Mouse (Mus musculus) midbrain, embryonic 11.5 days (tissue): ENCODE measurements at regions not wholly inside any gene's neighbourhood (a gene's known extent, or its start where the extent isn't known, plus 50 kb on each side); places are given as distances from the start of the nearest gene placed in this dataset.
A peak's percentile ranks its signal among the peaks of the same experiment; 100 is the strongest.
"Not testable (repeated sequence)": the region's sequence is repeated elsewhere in the genome, so short reads cannot be mapped to it uniquely, and the experiment has no call there.

Experiments
- ATAC-seq: fragments of 200-750 bp; cut with Nextera tagmentation; 2 replicates; pipeline ENCODE4 v1.8.0; 2017; ENCODE audit warnings: moderate TSS enrichment, moderate library complexity; ENCODE audit not compliant: low FRiP score
- DNase-seq: peaks from one replicate; pipeline ENCODE4 v3.0.0; 2015; ENCODE audit warnings: low spot score; ENCODE audit errors: missing footprints
- H3K27ac ChIP-seq: fragments of 300-500 bp; sonication (generic); 2 replicates; pipeline ENCODE4 v1.5.1; 2014; ENCODE audit warnings: low read depth, low read length
- H3K27me3 ChIP-seq: fragments of 300-500 bp; sonication (generic); 2 replicates; pipeline ENCODE4 v1.6.1; 2014; ENCODE audit warnings: mild to moderate bottlenecking, low read length, moderate library complexity, mixed read lengths; ENCODE audit not compliant: control insufficient read depth, insufficient read depth
- H3K36me3 ChIP-seq: fragments of 300-500 bp; sonication (generic); 2 replicates; pipeline ENCODE4 v1.6.1; 2014; ENCODE audit warnings: mild to moderate bottlenecking, low read length, moderate library complexity, mixed read lengths; ENCODE audit not compliant: control insufficient read depth, insufficient read depth
- H3K4me1 ChIP-seq: fragments of 300-500 bp; sonication (generic); 2 replicates; pipeline ENCODE4 v1.6.1; 2014; ENCODE audit warnings: low read length; ENCODE audit not compliant: control insufficient read depth, insufficient read depth
- H3K4me2 ChIP-seq: fragments of 300-500 bp; sonication (generic); 2 replicates; pipeline ENCODE4 v1.6.1; 2014; ENCODE audit warnings: mild to moderate bottlenecking, moderate library complexity
- H3K4me3 ChIP-seq: fragments of 300-500 bp; sonication (generic); 2 replicates; pipeline ENCODE4 v1.5.1; 2014; ENCODE audit warnings: low read depth, low read length
- H3K9ac ChIP-seq: fragments of 300-500 bp; sonication (generic); 2 replicates; pipeline ENCODE4 v1.6.1; 2014; ENCODE audit warnings: low read length
- H3K9me3 ChIP-seq: fragments of 300-500 bp; sonication (generic); 2 replicates; pipeline ENCODE4 v1.6.1; 2016; ENCODE audit warnings: low read length; ENCODE audit not compliant: control insufficient read depth
- WGBS: fragments of 180-500 bp; shearing (Covaris S2); extraction: QIAGEN DNeasy Blood & Tissue Kit; methylation state at CpG from one replicate; pipeline ENCODE4 v1.1.7; 2014; 5-methylcytosine and 5-hydroxymethylcytosine counted together

DNA sequence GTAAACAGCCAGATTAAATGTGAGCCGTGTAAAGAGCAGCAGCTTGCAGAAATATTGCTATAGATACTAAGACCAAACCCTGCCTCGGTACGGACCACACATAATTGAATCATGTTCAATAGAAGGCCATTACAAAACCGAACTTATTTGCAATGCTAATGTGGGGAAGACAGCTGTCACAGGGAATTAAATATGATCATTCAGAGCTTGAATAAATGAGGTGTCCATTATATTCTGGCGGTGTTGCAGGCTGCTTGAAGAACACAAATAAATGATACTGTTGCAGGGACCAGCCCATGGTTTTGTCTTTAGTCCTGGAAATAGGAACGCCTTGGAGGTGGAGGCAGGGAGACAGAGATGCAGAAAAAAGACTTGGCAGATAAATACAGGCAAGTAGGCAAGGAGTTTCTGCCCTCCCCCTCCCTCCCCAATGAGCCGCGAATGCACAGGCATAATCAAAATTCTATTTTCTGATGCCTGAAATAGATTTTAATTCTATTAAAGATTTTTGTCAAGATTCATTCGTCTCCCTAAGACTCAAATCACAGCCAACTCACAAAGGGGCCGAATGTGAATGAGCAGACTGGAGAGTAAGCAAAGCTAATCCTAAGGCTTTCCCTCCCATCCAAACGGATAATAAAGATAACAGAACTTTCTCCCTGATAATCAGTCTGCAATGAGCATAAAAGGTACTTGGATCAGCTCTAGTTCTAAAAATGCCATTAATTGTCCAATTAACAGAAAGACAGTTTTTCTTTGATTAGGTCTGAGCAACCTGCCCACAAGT, 147.6 kb downstream of the Brms1l start:
- no peak overlapping the region for H3K4me3 ChIP-seq
- ATAC-seq = peak; percentile 92
- H3K36me3 ChIP-seq = no peaks in the 10 kb centered on the region
- WGBS = 20% methylated on average over 11 of the region's 11 CpGs
- peak overlapping the region; percentile 35; the same call in 1 of the 2 replicates for H3K27ac ChIP-seq
- peak; percentile 88 for DNase-seq
- H3K4me1 ChIP-seq = peaks cover 11% of the 10 kb centered on the region
- H3K9ac ChIP-seq = no peak overlapping the region
- no peaks in the 10 kb centered on the region for H3K9me3 ChIP-seq
- H3K27me3 ChIP-seq = no peaks in the 10 kb centered on the region
- peak overlapping the region; percentile 29 for H3K4me2 ChIP-seq

DNA sequence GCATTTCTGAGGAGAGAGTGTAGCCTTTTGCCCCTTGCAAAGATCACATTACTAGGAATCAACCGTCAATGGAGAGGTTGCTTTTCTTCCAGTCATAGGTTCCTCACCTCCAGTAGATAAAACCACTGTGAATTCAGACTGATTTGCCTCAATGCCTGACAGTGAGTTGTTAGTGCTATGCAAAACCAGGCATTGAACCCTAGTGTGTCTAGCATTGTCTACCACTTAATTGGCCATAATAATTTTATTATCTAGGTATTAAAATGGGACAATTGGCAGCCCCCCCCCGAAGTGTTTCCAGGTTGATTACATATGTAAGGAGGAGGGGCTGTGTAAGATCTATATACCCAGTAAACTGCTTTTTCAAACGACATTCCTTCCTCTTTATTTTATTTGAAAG, 147.0 kb downstream of the Brms1l start:
- no peaks in the 10 kb centered on the region for H3K27me3 ChIP-seq
- H3K36me3 ChIP-seq = no peaks in the 10 kb centered on the region
- DNase-seq (no peak), ATAC-seq (peak; percentile 61)
- peak overlapping the region; percentile 29; the same call in 1 of the 2 replicates for H3K4me2 ChIP-seq
- WGBS = 37% methylated on average over 3 of the region's 3 CpGs
- no peaks in the 10 kb centered on the region for H3K9me3 ChIP-seq
- H3K9ac ChIP-seq = no peak overlapping the region
- no peak overlapping the region for H3K4me3 ChIP-seq
- H3K27ac ChIP-seq = peak overlapping the region; percentile 35; the same call in 1 of the 2 replicates
- H3K4me1 ChIP-seq = peaks cover 11% of the 10 kb centered on the region

DNA sequence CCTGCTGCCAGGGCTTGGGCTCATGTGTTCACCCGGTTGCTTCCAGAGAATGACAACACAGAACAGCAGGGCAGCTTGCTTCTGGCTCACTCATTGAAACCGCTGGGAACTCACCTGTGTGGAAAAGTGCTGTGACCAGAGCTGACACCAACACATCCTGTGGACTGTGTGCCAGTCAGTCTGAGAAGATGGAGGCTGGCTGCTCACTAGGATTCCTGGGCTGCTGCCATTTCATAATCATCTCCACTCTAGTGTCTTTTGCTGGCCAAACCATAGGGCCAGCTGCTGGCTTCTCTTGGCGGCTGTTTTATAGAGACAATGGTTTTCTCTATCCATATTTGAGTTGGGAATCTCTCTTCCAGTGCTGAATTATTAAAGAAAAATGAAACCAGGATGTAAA, 138.1 kb downstream of the Brms1l start:
- no peak overlapping the region for H3K4me2 ChIP-seq
- no peak overlapping the region for H3K9ac ChIP-seq
- DNase-seq (no peak), ATAC-seq (no peak)
- no peaks in the 10 kb centered on the region for H3K36me3 ChIP-seq
- H3K27me3 ChIP-seq = no peaks in the 10 kb centered on the region
- WGBS = 79% methylated on average over 3 of the region's 3 CpGs
- no peaks in the 10 kb centered on the region for H3K9me3 ChIP-seq
- H3K27ac ChIP-seq = no peak overlapping the region
- no peaks in the 10 kb centered on the region for H3K4me1 ChIP-seq
- no peak overlapping the region for H3K4me3 ChIP-seq

DNA sequence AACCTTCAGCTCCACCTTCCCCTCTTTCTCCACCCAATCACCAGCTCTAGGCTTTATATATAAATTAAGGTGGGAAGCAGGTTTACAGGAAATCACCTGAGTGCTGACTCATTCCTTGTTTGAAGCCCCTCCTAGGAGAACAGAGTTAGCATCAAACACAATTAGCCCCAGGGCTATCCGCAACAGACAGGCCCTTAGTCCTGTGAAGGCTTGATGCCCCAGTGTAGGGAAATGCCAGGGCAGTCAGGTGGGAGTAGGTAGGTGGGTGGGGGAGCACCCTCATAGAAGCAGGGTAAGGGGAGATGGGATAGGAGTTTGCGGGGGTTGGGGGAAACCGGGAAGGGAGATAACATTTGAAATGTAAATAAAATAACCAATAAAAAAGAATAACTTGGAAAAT, 123.2 kb downstream of the Brms1l start:
- not testable (repeated sequence) for H3K4me2 ChIP-seq, H3K4me1 ChIP-seq, H3K27me3 ChIP-seq, H3K27ac ChIP-seq, H3K36me3 ChIP-seq, H3K4me3 ChIP-seq, H3K9me3 ChIP-seq, ATAC-seq, H3K9ac ChIP-seq
- DNase-seq = peak; percentile 67
- 90% methylated on average over 3 of the region's 3 CpGs for WGBS

DNA sequence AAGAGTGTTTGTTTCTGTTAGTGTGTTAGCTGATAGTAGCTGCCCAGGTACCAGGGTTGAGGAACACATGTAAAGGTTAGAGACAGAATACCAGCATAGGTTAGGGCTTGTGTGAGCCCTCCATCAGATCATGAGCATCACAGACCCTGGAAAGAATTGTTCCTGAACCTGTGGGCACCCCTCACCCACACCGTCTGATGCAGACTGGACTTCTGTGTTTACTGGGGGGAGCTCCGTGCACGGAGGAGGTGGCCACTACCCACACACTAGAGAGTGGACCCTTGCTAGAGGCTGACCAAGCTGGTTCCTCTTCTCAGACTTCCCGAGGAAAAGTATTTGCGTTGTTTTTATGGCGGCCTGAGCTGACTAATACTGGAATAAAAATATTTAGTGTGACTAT, 104.4 kb downstream of the Brms1l start:
- ATAC-seq (no peak), DNase-seq (no peak)
- Histone ChIP-seq H3K4me1 (no peaks in the 10 kb centered on the region; the same call in 1 of the 2 replicates), H3K4me3 (no peak overlapping the region), H3K27me3 (peaks cover 11% of the 10 kb centered on the region), H3K36me3 (no peaks in the 10 kb centered on the region), H3K9me3 (no peaks in the 10 kb centered on the region), H3K27ac (no peak overlapping the region), H3K9ac (no peak overlapping the region), H3K4me2 (no peak overlapping the region)
- WGBS = 92% methylated on average over 6 of the region's 6 CpGs

DNA sequence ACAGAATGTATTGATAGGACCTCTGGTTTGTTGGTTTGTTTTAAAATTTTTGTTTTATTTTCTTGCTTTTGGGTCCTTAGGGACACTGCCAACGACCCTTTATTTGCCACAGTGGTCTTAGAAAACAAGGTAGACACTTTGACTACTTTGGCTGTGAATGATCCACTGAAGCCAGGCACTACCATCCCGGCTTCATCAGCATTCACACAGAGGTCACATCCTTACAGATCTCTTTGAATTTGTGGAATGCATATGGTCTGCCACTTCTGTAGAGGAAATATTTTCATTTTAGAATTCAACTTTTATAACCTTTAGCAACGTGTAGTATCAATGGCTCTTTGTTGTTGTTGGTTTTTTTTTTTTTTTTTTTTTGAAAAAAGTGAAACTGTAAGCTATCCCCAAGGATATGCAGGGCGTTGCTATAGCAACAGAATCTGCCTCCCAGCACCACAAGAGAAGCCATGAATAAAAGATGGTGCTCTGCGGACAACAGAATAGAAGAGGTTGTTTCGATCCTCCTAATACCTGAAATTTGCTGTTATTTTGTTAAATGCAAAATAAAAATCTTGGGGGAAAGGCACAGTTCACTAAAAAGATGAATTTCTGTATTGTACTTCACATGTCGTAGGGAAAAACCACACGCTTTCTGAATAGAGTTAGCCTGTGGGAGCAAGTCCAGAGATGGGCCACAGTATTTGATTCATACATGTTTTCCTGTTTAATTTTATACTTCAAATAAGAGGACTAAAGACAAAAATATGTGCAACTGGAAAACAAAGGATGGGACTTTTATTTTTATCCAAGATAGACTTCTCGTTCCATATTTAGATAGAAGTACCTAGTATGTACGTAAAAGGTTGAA, 103.4 kb downstream of the Brms1l start:
- Histone ChIP-seq H3K4me1 (no peaks in the 10 kb centered on the region; the same call in 1 of the 2 replicates), H3K9me3 (no peaks in the 10 kb centered on the region), H3K4me2 (no peak overlapping the region), H3K27ac (no peak overlapping the region), H3K4me3 (no peak overlapping the region), H3K27me3 (peaks cover 15% of the 10 kb centered on the region), H3K36me3 (no peaks in the 10 kb centered on the region), H3K9ac (0 out of 2 replicates have a peak overlapping the region, but pooled peaks have one; percentile 30)
- WGBS = 48% methylated on average over 10 of the region's 10 CpGs
- DNase-seq = peak; percentile 88
- peak; percentile 91 for ATAC-seq

DNA sequence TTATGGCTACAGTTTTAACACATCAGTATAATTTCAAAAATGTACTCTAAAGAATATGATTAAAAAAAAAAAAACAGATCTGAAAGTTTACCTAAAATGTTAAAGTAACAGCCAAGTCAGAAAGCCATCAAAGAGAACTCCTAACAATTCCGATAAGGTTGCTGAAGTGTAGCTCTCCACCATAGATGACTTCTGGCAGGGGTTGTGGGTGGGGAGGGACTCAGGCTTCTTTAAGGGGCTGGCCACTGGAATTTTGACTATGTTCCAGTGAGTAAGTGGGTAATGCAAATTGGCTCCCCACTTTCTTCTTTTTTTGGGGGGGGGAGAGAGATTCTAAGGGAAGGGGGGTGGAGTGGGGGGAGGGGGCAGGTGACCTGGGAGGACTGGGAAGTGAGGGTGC, 98.0 kb downstream of the Brms1l start:
- no peak overlapping the region for H3K4me3 ChIP-seq
- H3K36me3 ChIP-seq = no peaks in the 10 kb centered on the region
- ATAC-seq (no peak), DNase-seq (no peak)
- H3K27me3 ChIP-seq = peaks cover 55% of the 10 kb centered on the region
- 25% methylated on average over 1 of the region's 1 CpGs for WGBS
- H3K27ac ChIP-seq = no peak overlapping the region
- H3K9me3 ChIP-seq = no peaks in the 10 kb centered on the region
- peaks cover 3% of the 10 kb centered on the region for H3K4me1 ChIP-seq
- H3K4me2 ChIP-seq = no peak overlapping the region; the same call in 1 of the 2 replicates
- no peak overlapping the region for H3K9ac ChIP-seq

DNA sequence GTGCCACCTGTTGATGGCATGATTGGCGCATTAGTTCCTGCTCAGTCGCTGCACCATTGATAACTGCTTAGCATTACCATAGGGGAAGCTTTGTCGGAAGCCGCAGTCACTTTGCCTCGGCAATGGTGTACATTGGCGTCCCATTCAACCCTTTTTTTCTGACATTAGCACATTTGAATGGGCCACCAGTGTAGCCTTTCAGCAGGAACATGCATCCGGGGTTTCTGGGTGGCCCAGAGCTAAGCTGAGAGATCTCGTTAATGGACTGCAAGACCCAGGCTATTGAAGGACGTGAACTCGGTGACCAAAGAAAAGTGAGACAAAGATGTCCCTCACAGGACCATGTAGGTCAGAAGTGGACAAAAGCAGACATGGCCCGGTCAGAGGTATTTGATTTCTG, 97.3 kb downstream of the Brms1l start:
- Histone ChIP-seq H3K4me1 (peaks cover 3% of the 10 kb centered on the region), H3K4me3 (no peak overlapping the region), H3K9ac (no peak overlapping the region), H3K9me3 (no peaks in the 10 kb centered on the region), H3K27ac (no peak overlapping the region), H3K27me3 (peaks cover 60% of the 10 kb centered on the region), H3K36me3 (no peaks in the 10 kb centered on the region), H3K4me2 (peak overlapping the region; percentile 18; the same call in 1 of the 2 replicates)
- DNase-seq (peak; percentile 93), ATAC-seq (peak; percentile 80)
- 10% methylated on average over 11 of the region's 11 CpGs for WGBS

DNA sequence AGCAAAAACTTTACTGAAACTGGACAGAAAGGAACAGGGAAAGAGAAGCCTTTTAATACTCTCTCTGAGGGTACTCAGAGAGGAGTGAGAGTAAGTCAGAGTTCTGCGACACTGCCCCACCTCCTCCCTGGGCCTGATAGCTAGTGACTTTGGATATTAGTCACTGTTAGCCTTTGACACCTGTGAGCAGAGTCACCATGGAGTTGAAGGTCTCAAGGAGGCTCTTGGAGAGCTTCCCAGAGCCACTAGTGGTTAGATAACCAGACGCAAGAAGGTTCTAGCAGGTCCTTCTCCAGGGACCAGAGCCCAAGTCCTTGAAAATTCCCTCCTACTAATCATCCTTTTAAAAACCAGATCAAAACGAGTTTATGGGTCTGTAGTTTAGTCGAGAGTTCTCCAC, 94.3 kb downstream of the Brms1l start:
- Histone ChIP-seq H3K9ac (no peak overlapping the region), H3K27ac (no peak overlapping the region), H3K4me3 (no peak overlapping the region), H3K4me1 (peaks cover 8% of the 10 kb centered on the region), H3K9me3 (no peaks in the 10 kb centered on the region), H3K4me2 (no peak overlapping the region), H3K36me3 (no peaks in the 10 kb centered on the region), H3K27me3 (peaks cover 50% of the 10 kb centered on the region)
- DNase-seq (peak; percentile 79), ATAC-seq (no peak)
- 83% methylated on average over 4 of the region's 4 CpGs for WGBS
